Mouse (Mus musculus): Measurements from ENCODE around the gene Zfpl1. TPM values are rescaled to one million over a fixed set of nuclear protein-coding genes. Genes with fewer than 3 reads are reported as not detected.
A peak's percentile ranks its signal among the peaks of the same experiment; 100 is the strongest.

Zfpl1 gene
- total RNA-seq, 2 experiments from 2014 or later, result 36.9 to 41.3 TPM

- intact Hi-C loops (cut with DNase I), result no loop called here
- DNase-seq (ENCODE audit: low spot score in 2 of 2), result no peak
These were observed 19.7 kb upstream of the Zfpl1 start for GRCm38 (mm10) chr19:6104476-6104875.

GRCm38 (mm10) chr19:6102169-6102853, 17.6 kb upstream of the Zfpl1 start:
- intact Hi-C loops (cut with DNase I), result no loop called here
- DNase-seq (ENCODE audit: low spot score in 2 of 2), result no peak

- DNase-seq (ENCODE audit: low spot score in 2 of 2), result no peak
- intact Hi-C loops (cut with DNase I), result no loop called here
These were observed 16.4 kb upstream of the Zfpl1 start for GRCm38 (mm10) chr19:6101186-6101585.

DNA sequence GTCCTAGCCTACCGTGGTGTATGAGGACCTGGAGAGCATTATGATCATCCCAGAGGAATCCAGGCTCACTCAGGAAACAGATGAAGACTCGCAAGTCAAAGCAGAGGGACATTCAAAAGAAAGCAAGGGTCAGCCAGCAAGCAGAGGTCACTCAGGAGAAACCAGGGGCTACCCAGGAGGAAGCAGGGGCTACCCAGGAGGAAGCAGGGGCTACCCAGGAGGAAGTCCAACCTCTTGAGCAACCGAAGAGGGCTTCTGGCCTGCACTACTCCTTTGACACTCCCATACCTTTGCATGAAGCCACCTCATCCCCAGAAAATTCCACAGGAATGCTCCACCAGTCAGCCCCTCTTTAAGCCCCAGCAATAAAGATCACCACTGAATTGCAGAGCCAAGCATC, 13.1 kb upstream of the Zfpl1 start:
- DNase-seq (ENCODE audit: low spot score in 2 of 2), result no peak
- intact Hi-C loops (cut with DNase I), result no loop called here

DNA sequence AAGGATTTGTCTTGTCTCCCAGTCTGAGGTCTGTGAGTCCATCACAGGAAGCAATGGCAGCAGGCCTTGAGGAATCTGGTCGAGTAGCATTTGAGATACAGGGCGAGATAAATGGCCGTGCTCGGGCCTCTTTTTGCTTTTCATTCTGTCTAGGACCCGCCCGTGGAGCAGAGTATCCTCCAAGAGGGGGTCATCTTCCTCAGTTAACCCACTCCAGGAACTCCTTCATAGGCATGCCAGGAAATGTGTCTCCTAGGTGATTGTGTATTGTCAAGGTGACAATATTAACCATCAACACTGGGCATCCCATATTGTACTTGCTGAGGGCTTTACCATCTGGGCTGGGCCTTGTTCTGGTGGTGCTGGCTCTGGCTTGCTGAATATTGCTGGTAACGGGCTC, 9.4 kb upstream of the Zfpl1 start, which contains the start of gene AC131692.1:
Gene AC131692.1 (plus strand): TSS at position 301 of the 400 bp plus-strand sequence.
- intact Hi-C loops (cut with DNase I), result no loop called here
- no peak for DNase-seq (ENCODE audit: low spot score in 2 of 2)

GRCm38 (mm10) chr19:6088841-6089240, 4.1 kb upstream of the Zfpl1 start:
- intact Hi-C loops (cut with DNase I), result no loop called here

GRCm38 (mm10) chr19:6085417-6085879, 692 bp upstream of the Zfpl1 start:
- no peak for DNase-seq (ENCODE audit: low spot score in 2 of 2)
- intact Hi-C loops (cut with DNase I), result loop anchor here (2.0 kb wide), 1 partner anchor 29 kb away; the partner anchor contains the start of genes Fau and Mrpl49

More at GRCm38 (mm10) chr19:6088841-6089240, 4.1 kb upstream of the Zfpl1 start:
- no peak for DNase-seq (ENCODE audit: low spot score in 2 of 2)

DNA sequence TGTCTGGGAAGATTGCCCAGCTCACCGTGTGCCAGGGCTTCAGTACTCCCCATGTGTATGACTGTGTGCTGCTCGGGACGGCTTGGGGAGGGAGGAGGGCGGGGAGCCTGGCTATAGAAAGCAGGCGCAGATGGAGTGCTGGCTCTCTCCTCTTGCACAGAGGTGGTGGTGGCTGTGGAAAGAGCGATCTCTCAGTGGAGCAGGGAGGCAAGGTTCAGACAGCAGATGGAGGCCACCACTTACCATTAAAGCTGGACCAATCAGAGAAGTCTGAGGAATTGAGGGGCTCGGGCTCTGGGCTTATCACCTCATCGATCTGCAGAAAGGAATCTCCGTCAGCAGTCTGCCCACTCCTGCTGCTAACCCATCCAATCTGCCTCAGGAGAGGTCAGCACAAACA, 2.6 kb downstream of the Zfpl1 start, which contains the start of gene Gm28374:
Gene Gm28374 (minus strand): TSS at position 101 of the 400 bp plus-strand sequence.
- intact Hi-C loops (cut with DNase I), result no loop called here
- DNase-seq (ENCODE audit: low spot score in 2 of 2), result no peak

- intact Hi-C loops (cut with DNase I), result loop anchor here (5.0 kb wide), 1 partner anchor 37 kb away; the partner anchor contains the start of gene Sac3d1
These were observed 4.7 kb downstream of the Zfpl1 start, which contains the start of gene Tmem262 for GRCm38 (mm10) chr19:6079983-6080480. TSS of gene Tmem262 (plus strand) at chr19:6080033.

DNA sequence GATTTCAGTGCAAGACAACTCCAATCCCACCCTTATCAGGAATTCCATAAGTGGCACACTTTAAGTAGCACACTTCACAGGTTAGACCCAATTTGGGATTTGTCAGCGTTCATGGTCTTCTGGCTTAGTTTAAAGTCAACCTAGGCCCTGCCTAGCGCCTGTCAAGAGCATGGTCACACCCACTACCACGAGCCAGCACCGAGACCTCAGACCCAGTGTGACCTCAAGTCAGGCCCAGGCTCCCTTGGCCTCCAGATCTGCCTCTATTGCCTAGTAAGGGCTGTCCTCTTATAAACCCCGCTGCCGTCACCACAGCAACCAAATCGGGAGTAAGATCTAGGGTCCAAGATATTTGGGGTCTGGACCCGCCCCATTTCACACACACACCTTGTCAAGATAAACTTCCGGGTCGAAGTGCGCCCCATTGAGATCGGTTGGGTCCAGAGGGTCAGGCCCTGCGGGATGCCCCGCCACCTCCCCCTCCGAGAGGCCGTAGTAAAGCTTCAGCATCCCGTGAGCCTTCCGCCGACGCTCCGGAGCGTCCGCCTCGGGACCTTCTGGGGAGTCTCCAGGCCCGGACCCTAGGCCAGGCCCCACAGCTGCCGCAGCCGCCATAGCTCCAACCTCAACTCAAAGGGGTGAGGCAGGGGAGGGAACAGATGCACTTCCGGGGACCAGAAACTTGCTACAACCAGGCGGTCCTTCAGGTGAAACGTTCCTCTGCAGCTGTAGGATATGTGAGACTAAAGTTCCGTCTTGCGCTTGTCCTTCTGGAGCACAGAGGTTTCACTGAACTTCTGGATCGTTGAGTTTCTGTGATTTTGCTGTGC, 8.0 kb downstream of the Zfpl1 start, which contains the start of gene Vps51:
Gene Vps51 (minus strand): TSS at position 668 of the 830 bp plus-strand sequence.
- intact Hi-C loops (cut with DNase I), result loop anchor here (5.0 kb wide), 1 partner anchor 41 kb away; the partner anchor contains the start of gene Sac3d1
- DNase-seq (ENCODE audit: low spot score in 2 of 2), result peak; percentile 87 to 89

More at GRCm38 (mm10) chr19:6079983-6080480, 4.7 kb downstream of the Zfpl1 start, which contains the start of gene Tmem262:
- DNase-seq (ENCODE audit: low spot score in 2 of 2), result no peak

DNA sequence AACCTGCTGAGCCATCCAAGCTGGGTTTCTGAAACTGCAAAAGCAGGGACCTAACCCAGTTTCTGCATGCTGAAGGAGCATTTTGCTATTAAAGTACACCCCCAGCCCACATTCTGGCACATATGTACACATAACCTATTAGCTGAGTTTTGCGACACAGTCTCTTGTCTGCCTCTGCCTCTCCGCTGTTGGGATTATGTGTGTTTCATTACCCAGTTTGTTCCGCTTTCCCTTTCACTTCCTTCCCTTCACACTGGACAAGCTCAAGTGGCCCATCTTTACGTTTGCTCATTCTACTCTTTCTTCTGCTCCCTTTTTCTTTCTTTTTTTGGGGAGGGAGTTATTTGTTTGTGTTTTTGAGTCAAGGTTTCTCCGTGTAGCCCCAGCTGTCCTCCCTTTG, 10.9 kb downstream of the Zfpl1 start:
- intact Hi-C loops (cut with DNase I), result no loop called here
- no peak for DNase-seq (ENCODE audit: low spot score in 2 of 2)

- intact Hi-C loops (cut with DNase I), result no loop called here
These were observed 13.5 kb downstream of the Zfpl1 start for GRCm38 (mm10) chr19:6071261-6071660.

DNA sequence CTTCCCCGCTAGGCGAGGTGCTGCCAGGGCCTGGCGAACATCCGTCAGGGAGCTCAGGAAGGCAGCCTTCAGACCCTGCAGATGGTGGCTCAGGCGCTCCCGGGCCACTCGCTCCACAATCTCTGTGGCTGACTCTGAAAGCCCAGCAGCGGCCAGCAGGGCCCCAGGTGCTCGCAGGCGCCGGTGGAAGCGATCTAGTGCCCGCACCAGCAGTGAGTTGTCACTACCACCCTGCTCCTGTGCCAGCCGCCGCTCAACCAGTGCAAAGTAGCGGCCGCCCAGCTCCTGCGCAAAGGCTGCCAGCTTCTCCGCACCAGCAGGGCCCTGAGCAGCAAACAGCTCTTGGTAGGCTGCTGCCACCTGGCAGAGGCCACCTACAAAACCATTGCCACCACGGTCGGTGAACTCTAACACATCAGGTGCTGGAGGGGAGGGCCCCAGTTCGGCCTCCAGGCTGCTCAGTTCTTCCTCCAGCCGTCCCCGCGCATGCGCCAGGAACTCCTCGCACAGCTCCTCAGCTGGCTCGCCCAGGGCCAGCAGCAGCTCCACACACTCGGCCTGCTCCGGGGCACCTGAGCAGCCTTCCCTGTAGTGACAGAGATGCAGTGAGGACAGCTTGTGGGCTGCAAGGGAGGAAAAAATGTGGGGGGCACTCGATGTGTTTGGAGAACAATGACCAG, 14.0 kb downstream of the Zfpl1 start:
- intact Hi-C loops (cut with DNase I), result no loop called here
- no peak for DNase-seq (ENCODE audit: low spot score in 2 of 2)

More at GRCm38 (mm10) chr19:6071261-6071660, 13.5 kb downstream of the Zfpl1 start:
- DNase-seq (ENCODE audit: low spot score in 2 of 2), result no peak

- no peak for DNase-seq (ENCODE audit: low spot score in 2 of 2)
- intact Hi-C loops (cut with DNase I), result loop anchor here (5.0 kb wide), 1 partner anchor 267 kb away; no protein-coding TSS in a partner anchor
These were observed 14.9 kb downstream of the Zfpl1 start for GRCm38 (mm10) chr19:6069851-6070250.

DNA sequence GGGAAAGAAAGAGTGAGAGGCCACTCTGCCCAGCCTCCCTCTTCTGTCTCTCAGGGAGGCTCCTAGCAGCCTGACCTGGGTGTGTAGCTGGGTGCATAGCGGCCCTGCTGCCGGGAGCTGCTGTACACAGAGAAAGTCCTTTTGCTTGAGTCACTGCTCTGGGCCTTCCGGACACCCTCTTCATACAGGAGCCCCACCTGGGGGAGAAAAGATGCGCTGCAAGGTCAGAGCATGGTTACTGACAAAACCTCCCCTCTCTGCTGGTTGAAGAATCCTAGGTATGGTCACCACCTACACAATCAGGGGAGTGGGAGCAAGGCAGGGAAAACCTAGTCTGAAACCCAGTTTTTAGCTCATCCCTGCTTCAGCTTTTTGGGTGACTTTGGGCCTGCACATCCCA, 15.8 kb downstream of the Zfpl1 start:
- no peak for DNase-seq (ENCODE audit: low spot score in 2 of 2)
- intact Hi-C loops (cut with DNase I), result loop anchor here (5.0 kb wide), 1 partner anchor 268 kb away; no protein-coding TSS in a partner anchor

DNA sequence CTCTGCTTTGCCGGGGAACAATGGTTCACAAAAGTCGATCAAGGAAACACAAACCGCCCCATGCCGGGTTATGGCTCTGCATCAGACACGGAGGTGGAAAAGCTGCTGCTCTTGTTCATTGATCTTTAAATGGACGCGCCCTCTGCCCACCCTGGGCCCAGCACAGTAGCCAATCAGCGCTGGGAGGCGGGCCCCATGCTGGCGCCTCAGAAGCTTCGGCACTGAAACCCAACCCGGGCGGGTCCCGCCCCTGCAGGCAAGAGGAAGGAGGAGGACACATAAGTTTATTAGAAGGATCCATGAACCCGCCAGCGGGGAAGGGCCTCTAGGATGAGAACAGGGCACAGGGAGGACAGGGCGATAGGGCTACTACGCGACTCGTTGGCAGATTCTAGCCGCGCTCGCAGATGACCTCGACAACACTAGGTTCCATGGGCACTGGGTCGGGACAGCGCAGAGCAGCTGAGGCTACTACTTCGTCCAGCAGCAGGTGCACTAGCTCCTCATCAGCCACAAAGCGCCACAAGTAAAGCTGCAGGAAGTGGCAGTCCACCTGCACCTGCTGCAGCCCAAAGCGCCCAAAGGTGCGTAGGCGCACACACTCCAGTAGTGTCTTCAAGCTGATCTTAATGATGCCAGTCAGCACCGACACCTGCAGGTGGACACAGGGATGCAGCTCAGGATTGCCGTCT, 16.9 kb downstream of the Zfpl1 start, which contains the start of gene Tm7sf2:
Gene Tm7sf2 (minus strand): TSS at position 650 of the 692 bp plus-strand sequence.
- intact Hi-C loops (cut with DNase I), result loop anchor here (5.0 kb wide), 1 partner anchor 269 kb away; no protein-coding TSS in a partner anchor
- peak; percentile 82 to 84 for DNase-seq (ENCODE audit: low spot score in 2 of 2)

GRCm38 (mm10) chr19:6067011-6067723, 17.6 kb downstream of the Zfpl1 start:
- intact Hi-C loops (cut with DNase I), result loop anchor here (5.0 kb wide), 1 partner anchor 270 kb away; no protein-coding TSS in a partner anchor

DNA sequence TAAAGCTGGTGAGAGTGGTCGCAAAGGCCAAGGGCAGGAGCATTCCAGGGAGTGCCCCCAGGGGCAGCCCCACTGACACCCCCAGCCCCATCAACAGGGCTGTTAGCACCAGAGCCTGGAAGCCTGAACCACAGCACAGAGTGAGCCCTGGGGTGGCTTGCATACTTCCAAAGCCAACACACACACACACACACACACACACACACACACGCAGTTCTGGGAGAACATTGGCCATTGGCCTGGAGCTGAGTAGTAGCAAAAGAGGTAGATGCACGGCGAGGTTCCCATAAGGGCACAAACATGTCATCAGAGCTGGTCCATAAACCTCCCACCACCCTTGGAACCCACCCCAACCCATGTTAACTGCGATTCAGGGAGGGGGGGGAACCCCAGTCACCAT, 18.2 kb downstream of the Zfpl1 start:
- intact Hi-C loops (cut with DNase I), result loop anchor here (5.0 kb wide), 1 partner anchor 271 kb away; no protein-coding TSS in a partner anchor
- DNase-seq (ENCODE audit: low spot score in 2 of 2), result no peak

More at GRCm38 (mm10) chr19:6067011-6067723, 17.6 kb downstream of the Zfpl1 start:
- DNase-seq (ENCODE audit: low spot score in 2 of 2), result peak; percentile 79 to 82

Measured in left cerebral cortex, postnatal 36 days (tissue).